Mouse (Mus musculus): Measurements from ENCODE around the gene Fam111a. TPM values are rescaled to one million over a fixed set of nuclear protein-coding genes. Genes with fewer than 3 reads are reported as not detected.

Gene Fam111a
- polyA plus RNA-seq, 1 experiment: 0.07 TPM

- no peak within 1 kb of the TSS for H3K27ac ChIP-seq (ENCODE audit: control insufficient read depth, insufficient read depth, low read depth, low read length)
- H3K36me3 ChIP-seq (ENCODE audit: control insufficient read depth, insufficient read depth, low read length): no peaks in the 10 kb centered on the region
- TF ChIP-seq POLR2A (IDR thresholded peaks at IDR 0.05; ENCODE audit: control insufficient read depth, low read depth, low read length) (no peak), CTCF (IDR thresholded peaks at IDR 0.05; ENCODE audit: control insufficient read depth, insufficient read depth, insufficient replicate concordance, low read depth, low read length) (no peak)
- no peaks in the 10 kb centered on the region for H3K4me1 ChIP-seq (ENCODE audit: control insufficient read depth, insufficient read depth, low read length)
- no peak within 1 kb of the TSS for H3K4me3 ChIP-seq (ENCODE audit: control insufficient read depth, low read depth, low read length)
- H3K27me3 ChIP-seq (ENCODE audit: control insufficient read depth, insufficient read depth, low read length): no peaks in the 10 kb centered on the region
Measured at GRCm38 (mm10) chr19:12633176-12633575, 87.6 kb downstream of the Fam111a start, which contains the start of gene Glyat. TSS of gene Glyat (plus strand) at chr19:12633308.

DNA sequence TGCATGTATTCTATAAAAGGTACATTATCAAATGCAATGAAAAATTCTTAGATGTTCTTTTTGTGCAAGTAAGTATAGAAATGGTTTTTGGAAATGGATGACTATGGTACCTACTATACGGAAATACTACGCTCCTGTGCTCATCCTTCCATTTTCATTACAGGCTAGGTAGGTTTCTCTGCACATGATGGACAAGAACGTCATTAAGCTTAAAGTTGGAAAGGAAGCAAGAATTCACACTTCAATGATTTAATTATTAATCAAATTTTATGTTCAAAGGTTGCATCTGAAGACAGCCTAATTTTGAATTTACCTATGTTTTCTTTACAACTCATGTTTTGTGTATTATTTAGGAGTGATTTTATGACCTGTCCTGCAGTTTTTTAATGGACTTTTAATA is 88.7 kb downstream of the Fam111a start:
- no peak for TF ChIP-seq CTCF (IDR thresholded peaks at IDR 0.05; ENCODE audit: control insufficient read depth, insufficient read depth, insufficient replicate concordance, low read depth, low read length)
- TF ChIP-seq POLR2A (IDR thresholded peaks at IDR 0.05; ENCODE audit: control insufficient read depth, low read depth, low read length): no peak
- Histone ChIP-seq H3K27ac (ENCODE audit: control insufficient read depth, insufficient read depth, low read depth, low read length) (no peak overlapping the region), H3K4me1 (ENCODE audit: control insufficient read depth, insufficient read depth, low read length) (no peaks in the 10 kb centered on the region)

GRCm38 (mm10) chr19:12634963-12635362 is 89.4 kb downstream of the Fam111a start:
- Histone ChIP-seq H3K27ac (ENCODE audit: control insufficient read depth, insufficient read depth, low read depth, low read length) (no peak overlapping the region), H3K4me1 (ENCODE audit: control insufficient read depth, insufficient read depth, low read length) (no peaks in the 10 kb centered on the region), H3K4me3 (ENCODE audit: control insufficient read depth, low read depth, low read length) (no peak overlapping the region), H3K36me3 (ENCODE audit: control insufficient read depth, insufficient read depth, low read length) (no peaks in the 10 kb centered on the region), H3K27me3 (ENCODE audit: control insufficient read depth, insufficient read depth, low read length) (no peaks in the 10 kb centered on the region)
- TF ChIP-seq CTCF (IDR thresholded peaks at IDR 0.05; ENCODE audit: control insufficient read depth, insufficient read depth, insufficient replicate concordance, low read depth, low read length) (no peak), POLR2A (IDR thresholded peaks at IDR 0.05; ENCODE audit: control insufficient read depth, low read depth, low read length) (no peak)

More for the DNA sequence above, 88.7 kb downstream of the Fam111a start:
- no peak overlapping the region for H3K4me3 ChIP-seq (ENCODE audit: control insufficient read depth, low read depth, low read length)
- no peaks in the 10 kb centered on the region for H3K36me3 ChIP-seq (ENCODE audit: control insufficient read depth, insufficient read depth, low read length)
- H3K27me3 ChIP-seq (ENCODE audit: control insufficient read depth, insufficient read depth, low read length): no peaks in the 10 kb centered on the region

- no peak for TF ChIP-seq CTCF (IDR thresholded peaks at IDR 0.05; ENCODE audit: control insufficient read depth, insufficient read depth, insufficient replicate concordance, low read depth, low read length)
- TF ChIP-seq POLR2A (IDR thresholded peaks at IDR 0.05; ENCODE audit: control insufficient read depth, low read depth, low read length): no peak
Measured at GRCm38 (mm10) chr19:12636863-12637262, 91.3 kb downstream of the Fam111a start.

GRCm38 (mm10) chr19:12638049-12638448 is 92.5 kb downstream of the Fam111a start:
- no peak for TF ChIP-seq POLR2A (IDR thresholded peaks at IDR 0.05; ENCODE audit: control insufficient read depth, low read depth, low read length)
- TF ChIP-seq CTCF (IDR thresholded peaks at IDR 0.05; ENCODE audit: control insufficient read depth, insufficient read depth, insufficient replicate concordance, low read depth, low read length): no peak
- no peak overlapping the region for H3K4me3 ChIP-seq (ENCODE audit: control insufficient read depth, low read depth, low read length)
- no peaks in the 10 kb centered on the region for H3K27me3 ChIP-seq (ENCODE audit: control insufficient read depth, insufficient read depth, low read length)
- H3K4me1 ChIP-seq (ENCODE audit: control insufficient read depth, insufficient read depth, low read length): no peaks in the 10 kb centered on the region
- no peak overlapping the region for H3K27ac ChIP-seq (ENCODE audit: control insufficient read depth, insufficient read depth, low read depth, low read length)
- H3K36me3 ChIP-seq (ENCODE audit: control insufficient read depth, insufficient read depth, low read length): no peaks in the 10 kb centered on the region

More at GRCm38 (mm10) chr19:12636863-12637262, 91.3 kb downstream of the Fam111a start:
- Histone ChIP-seq H3K4me1 (ENCODE audit: control insufficient read depth, insufficient read depth, low read length) (no peaks in the 10 kb centered on the region), H3K36me3 (ENCODE audit: control insufficient read depth, insufficient read depth, low read length) (no peaks in the 10 kb centered on the region), H3K4me3 (ENCODE audit: control insufficient read depth, low read depth, low read length) (no peak overlapping the region), H3K27ac (ENCODE audit: control insufficient read depth, insufficient read depth, low read depth, low read length) (no peak overlapping the region), H3K27me3 (ENCODE audit: control insufficient read depth, insufficient read depth, low read length) (no peaks in the 10 kb centered on the region)

Other genes starting within 250 kb of the Fam111a start
- not detected in 2 replicates for gene Olfr1436, start 246.6 kb upstream of the Fam111a start, polyA plus RNA-seq (2012; rRNA removed)
- gene Olfr1437, start 220.6 kb upstream of the Fam111a start, polyA plus RNA-seq (2012; rRNA removed): not detected in 2 replicates
- gene Olfr1438-ps1, start 209.8 kb upstream of the Fam111a start, polyA plus RNA-seq (2012; rRNA removed): not detected in 2 replicates
- gene Olfr1440, start 158.5 kb upstream of the Fam111a start, polyA plus RNA-seq (2012; rRNA removed): not detected in 2 replicates
- gene Olfr1441, start 128.3 kb upstream of the Fam111a start, polyA plus RNA-seq (2012; rRNA removed): not detected in 2 replicates
- gene Pfpl, start 117.8 kb upstream of the Fam111a start, polyA plus RNA-seq (2012; rRNA removed): 0.02 TPM in 2 replicates
- gene Mpeg1, start 85.0 kb upstream of the Fam111a start, polyA plus RNA-seq (2012; rRNA removed): 2.8 and 3.3 TPM in 2 replicates
- gene Dtx4, start 44.3 kb upstream of the Fam111a start, polyA plus RNA-seq (2012; rRNA removed): 5.7 and 6.0 TPM in 2 replicates
- gene Gm4952, start 54.2 kb downstream of the Fam111a start, polyA plus RNA-seq (2012; rRNA removed): not detected in 2 replicates
- gene Glyat, start 87.6 kb downstream of the Fam111a start, polyA plus RNA-seq (2012; rRNA removed): not detected in 2 replicates
- gene Olfr1442, start 124.7 kb downstream of the Fam111a start, polyA plus RNA-seq (2012; rRNA removed): not detected in 2 replicates
- gene Olfr1443, start 132.4 kb downstream of the Fam111a start, polyA plus RNA-seq (2012; rRNA removed): not detected in 2 replicates
- gene Keg1, start 150.0 kb downstream of the Fam111a start, polyA plus RNA-seq (2012; rRNA removed): not detected in 2 replicates
- 2.9 and 3.1 TPM in 2 replicates for gene Cntf, start 219.9 kb downstream of the Fam111a start, polyA plus RNA-seq (2012; rRNA removed)